Mouse (Mus musculus): Measurements from ENCODE around the gene Ensa. TPM values are rescaled to one million over a fixed set of nuclear protein-coding genes. Genes with fewer than 3 reads are reported as not detected.
"Not testable (repeated sequence)": the region's sequence is repeated elsewhere in the genome, so short reads cannot be mapped to it uniquely, and the experiment has no call there.

Gene Ensa
- 100 to 1,000 TPM; 114 to 467 (median 312) TPM for total RNA-seq (2018; cell fraction: chromatin; rRNA removed)
- total RNA-seq (2018; cell fraction: cytosol; rRNA removed) = 100 to 1,000 TPM in 22 of 26 experiments, 10 to 100 TPM in 4; 85.2 to 121 (median 110) TPM
- 100 to 1,000 TPM; 134 to 367 (median 267) TPM for total RNA-seq (2018; cell fraction: nucleus; rRNA removed)
- 79.1 to 122 TPM (median 121 TPM) in 3 replicates for polyA plus RNA-seq (2018)

DNA sequence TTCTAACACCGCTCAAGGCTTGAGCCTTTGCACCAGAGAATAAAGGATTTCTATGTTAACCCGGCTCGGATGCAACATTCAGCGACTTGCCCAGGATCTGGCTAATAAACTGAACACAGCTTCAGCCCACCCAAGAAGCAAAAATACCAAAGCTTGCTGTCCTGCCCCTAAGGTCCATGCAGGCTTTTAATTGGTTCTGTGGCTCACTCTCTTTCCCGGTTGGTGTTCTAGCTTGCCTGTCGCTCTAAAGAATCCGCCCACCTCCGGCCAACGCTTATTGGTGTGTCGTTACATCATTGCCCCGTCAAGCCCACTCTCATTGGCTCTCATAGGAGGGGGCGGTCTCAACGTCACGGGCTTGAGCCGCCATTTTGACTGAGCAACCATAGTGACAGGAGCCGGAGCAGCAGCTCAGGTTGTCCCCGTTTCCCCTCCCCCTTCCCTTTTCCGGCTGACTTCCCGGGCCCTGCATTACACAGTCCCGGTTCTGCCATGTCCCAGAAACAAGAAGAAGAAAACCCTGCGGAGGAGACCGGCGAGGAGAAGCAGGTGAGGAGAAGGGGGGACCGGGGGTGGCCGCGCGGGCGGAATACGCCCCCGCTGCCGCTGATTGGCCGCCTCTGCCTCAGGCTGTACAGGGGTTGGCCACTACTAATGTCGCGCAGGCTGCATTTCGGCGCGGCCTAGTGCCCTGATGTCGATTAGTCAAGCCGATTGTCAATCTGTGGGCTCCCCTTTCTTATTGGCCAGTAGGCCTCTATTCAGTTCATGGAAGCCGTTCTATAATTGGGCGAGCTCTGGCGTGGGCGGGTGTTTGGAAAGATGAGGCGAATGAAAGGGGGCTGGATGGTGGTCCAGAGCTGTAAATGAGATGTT lies at the start of gene Ensa:
TSS of gene Ensa (plus strand) at position 366 of the 876 bp plus-strand sequence.
- 2% methylated on average over 42 of the region's 44 CpGs for WGBS (ENCODE audit: missing documents)
- H3K36me3 ChIP-seq (ENCODE audit: inconsistent target) = peaks cover 26% of the 10 kb centered on the region

DNA sequence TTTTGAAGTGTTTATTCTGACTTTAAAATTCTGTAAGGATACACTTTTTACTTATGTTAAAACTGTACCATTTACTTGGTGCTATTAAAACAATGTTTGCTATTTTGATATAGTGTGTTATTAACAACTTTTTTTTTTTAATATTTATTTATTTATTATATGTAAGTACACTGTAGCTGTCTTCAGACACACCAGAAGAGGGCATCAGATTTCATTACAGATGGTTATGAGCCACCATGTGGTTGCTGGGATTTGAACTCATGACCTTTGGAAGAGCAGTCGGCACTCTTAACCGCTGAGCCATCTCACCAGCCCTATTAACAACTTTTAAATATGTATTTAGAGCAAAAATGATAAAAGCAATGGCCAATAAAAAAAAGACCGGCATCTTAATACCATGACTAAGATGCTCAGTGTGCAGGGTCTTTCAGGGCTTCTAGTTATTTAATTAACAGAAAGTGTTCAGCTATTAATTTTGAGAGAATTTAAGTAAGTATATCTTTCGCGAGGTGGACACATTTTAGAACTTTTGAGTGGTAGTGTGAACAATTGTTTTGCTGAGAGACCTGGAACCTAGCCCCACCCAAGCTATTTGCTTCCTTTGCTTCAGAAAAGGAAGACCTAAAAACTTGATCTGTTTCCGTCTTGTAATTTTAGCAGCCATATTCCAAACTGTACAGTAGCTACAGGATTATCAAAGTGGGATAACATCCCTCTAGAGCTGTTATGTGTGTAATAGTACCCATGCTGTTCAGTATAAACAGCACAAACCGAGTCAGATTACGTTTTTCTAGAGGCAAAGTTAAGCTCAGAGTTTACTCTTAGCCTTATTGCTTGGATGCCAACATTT lies 36.8 kb upstream of the Ensa start:
- WGBS (ENCODE audit: missing documents) = 34% methylated on average over 6 of the region's 8 CpGs
- Histone ChIP-seq H3K79me2 (ENCODE audit: inconsistent target) (peaks cover 36% of the 10 kb centered on the region), H3K27ac (peak overlapping the region; percentile 24; the same call in 1 of the 2 replicates), H3K4me3 (ENCODE audit: inconsistent target) (peak overlapping the region; percentile 91), H3K36me3 (ENCODE audit: inconsistent target) (peaks cover 12% of the 10 kb centered on the region; the same call in 1 of the 2 replicates)

More for the DNA sequence above, at the start of gene Ensa:
- peak within 1 kb of the TSS; percentile 80 for H3K27ac ChIP-seq
- H3K4me3 ChIP-seq (ENCODE audit: inconsistent target) = peak within 1 kb of the TSS; percentile 75
- peaks cover 47% of the 10 kb centered on the region for H3K79me2 ChIP-seq (ENCODE audit: inconsistent target)

DNA sequence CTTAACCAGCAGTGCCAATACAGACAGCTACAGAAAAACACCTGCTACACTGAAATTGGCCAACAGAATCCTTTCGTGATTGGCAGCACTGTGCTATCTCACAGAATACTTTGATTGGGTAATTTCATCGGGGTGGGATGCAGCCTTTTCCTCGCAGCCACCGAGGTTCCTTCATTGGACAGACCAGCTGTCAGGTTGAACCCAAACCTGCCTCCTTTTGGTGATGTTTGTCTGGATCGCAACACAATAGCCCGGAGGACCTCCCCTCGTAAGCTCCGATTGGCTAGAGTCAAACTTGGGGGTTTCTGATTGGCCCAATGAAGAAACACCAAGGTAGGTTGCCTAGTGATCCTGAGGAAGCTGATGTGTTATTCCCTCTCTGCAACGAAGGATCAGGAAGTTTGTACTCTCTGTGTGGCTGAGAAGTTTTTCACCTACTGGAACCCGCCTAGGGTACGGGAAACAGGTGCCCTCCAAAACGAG lies 36.1 kb upstream of the Ensa start, which contains the start of gene Golph3l:
TSS of gene Golph3l (plus strand) at position 331 of the 483 bp plus-strand sequence.
- WGBS (ENCODE audit: missing documents) = 3% methylated on average over 12 of the region's 12 CpGs
- Histone ChIP-seq H3K79me2 (ENCODE audit: inconsistent target) (peaks cover 36% of the 10 kb centered on the region), H3K27ac (peak within 1 kb of the TSS; percentile 62), H3K36me3 (ENCODE audit: inconsistent target) (peaks cover 15% of the 10 kb centered on the region; the same call in 1 of the 2 replicates), H3K4me3 (ENCODE audit: inconsistent target) (peak within 1 kb of the TSS; percentile 91)

DNA sequence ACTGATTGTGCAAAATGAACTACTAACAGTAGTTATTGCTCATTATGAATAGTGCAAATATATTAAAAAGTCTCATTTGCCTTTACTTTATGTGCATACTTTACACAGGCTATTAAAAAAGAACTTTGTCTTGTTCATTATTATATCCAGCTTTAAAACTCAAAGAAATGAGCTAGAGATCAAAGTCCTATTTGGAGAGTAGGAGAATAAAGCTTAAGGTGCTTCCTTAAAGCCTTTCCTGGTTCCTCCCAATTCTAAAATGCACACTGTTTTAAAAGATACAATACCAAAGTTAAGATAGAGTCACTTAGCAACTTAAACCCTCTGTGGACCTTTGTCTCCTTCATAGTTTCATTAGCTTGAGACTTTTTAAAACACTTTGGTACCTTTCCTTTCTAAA lies 26.1 kb upstream of the Ensa start:
- H3K27ac ChIP-seq = no peak overlapping the region
- H3K79me2 ChIP-seq (ENCODE audit: inconsistent target) = peaks cover 93% of the 10 kb centered on the region; the same call in 1 of the 2 replicates
- no peak overlapping the region for H3K4me3 ChIP-seq (ENCODE audit: inconsistent target)
- peaks cover 22% of the 10 kb centered on the region for H3K36me3 ChIP-seq (ENCODE audit: inconsistent target)

DNA sequence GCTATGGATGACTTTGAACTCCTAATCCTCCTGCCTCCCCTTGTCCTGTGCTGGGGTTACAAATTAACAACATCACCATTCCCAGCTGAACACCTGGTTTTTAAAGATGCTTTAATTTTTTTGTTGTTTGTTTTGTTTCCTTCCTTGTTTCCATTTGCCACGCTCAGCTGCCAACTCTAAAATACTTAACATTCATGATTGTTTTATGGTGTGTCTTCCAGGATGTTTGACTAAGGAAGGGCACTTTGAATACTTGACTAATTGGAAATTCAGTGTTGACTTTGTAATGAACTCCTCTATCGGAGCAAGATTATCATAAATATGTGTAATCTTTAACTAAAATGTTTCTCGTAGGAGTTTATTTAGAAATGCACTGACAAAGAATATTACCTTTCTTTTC lies 23.5 kb upstream of the Ensa start:
- H3K36me3 ChIP-seq (ENCODE audit: inconsistent target) = peaks cover 19% of the 10 kb centered on the region; the same call in 1 of the 2 replicates
- WGBS (ENCODE audit: missing documents) = 100% methylated on average over 3 of the region's 3 CpGs
- no peak overlapping the region for H3K27ac ChIP-seq
- H3K79me2 ChIP-seq (ENCODE audit: inconsistent target) = peaks cover 83% of the 10 kb centered on the region; the same call in 1 of the 2 replicates
- no peak overlapping the region for H3K4me3 ChIP-seq (ENCODE audit: inconsistent target)

DNA sequence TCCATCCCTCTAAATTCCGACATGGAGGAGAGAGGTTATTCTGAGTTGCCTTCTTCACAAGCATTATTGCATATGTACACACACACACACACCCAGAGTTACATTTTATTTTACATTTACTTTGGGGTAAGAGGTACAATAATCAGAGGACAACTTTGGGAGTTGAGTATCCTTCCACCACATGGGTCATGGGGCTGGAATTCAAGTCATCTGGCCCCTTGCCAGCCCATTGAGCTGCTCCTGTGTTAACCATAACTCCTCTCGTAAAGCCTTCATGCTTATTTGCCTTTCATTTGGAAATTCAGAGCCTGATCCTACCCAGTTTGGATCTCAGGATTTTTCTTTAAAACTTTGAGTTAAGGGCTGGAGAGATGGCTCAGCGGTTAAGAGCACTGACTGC lies 18.7 kb upstream of the Ensa start:
- Histone ChIP-seq H3K36me3 (ENCODE audit: inconsistent target) (peaks cover 48% of the 10 kb centered on the region), H3K27ac (no peak overlapping the region), H3K79me2 (ENCODE audit: inconsistent target) (peaks cover 38% of the 10 kb centered on the region; the same call in 1 of the 2 replicates), H3K4me3 (ENCODE audit: inconsistent target) (no peak overlapping the region)
- 97% methylated on average over 3 of the region's 3 CpGs for WGBS (ENCODE audit: missing documents)

DNA sequence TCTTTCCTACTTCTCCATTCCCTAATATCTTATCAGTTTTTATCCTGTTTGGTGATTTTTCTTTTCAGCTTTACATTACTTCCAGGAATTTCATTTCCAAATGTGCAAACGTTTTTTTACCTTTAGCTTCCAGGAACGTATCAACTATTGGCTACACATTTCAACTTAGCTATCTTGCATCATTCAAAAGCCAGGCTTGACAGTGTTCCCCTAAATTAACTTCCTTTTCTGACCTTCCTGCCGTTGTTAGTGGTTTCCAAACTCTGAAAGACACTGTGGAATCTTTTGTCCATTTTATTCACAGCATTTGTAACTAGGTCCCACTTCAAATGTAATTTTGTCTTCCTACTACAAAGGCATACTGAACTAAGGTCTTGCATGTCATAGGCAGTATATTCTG lies 15.6 kb upstream of the Ensa start:
- Histone ChIP-seq H3K79me2 (ENCODE audit: inconsistent target) (peaks cover 8% of the 10 kb centered on the region; the same call in 1 of the 2 replicates), H3K27ac (no peak overlapping the region), H3K36me3 (ENCODE audit: inconsistent target) (peaks cover 51% of the 10 kb centered on the region), H3K4me3 (ENCODE audit: inconsistent target) (no peak overlapping the region)
- WGBS (ENCODE audit: missing documents) = 4% methylated on average over 3 of the region's 3 CpGs

DNA sequence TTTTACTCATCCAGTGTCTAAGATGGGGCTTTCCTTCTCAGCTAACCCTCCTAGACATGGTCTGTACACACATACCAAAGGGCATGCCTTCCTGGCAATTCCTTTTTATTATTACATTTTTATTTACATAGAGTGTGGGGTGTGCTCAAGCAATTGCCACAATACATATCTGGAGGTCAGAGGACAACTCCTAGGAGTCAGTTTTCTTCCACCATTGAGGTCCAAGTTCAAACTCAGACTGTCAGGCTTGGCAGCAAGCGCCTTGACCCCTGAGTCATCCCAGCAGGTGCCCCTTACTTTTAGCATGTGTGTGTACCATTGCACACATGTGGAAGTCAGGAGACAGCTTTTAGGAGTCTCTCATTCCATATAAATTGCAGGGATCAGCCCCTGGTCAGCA lies 10.8 kb upstream of the Ensa start:
- no peak overlapping the region for H3K27ac ChIP-seq
- H3K4me3 ChIP-seq (ENCODE audit: inconsistent target) = no peak overlapping the region
- H3K36me3 ChIP-seq (ENCODE audit: inconsistent target) = peaks cover 54% of the 10 kb centered on the region; the same call in 1 of the 2 replicates
- 100% methylated on average over 1 of the region's 1 CpGs for WGBS (ENCODE audit: missing documents)
- no peaks in the 10 kb centered on the region for H3K79me2 ChIP-seq (ENCODE audit: inconsistent target)

DNA sequence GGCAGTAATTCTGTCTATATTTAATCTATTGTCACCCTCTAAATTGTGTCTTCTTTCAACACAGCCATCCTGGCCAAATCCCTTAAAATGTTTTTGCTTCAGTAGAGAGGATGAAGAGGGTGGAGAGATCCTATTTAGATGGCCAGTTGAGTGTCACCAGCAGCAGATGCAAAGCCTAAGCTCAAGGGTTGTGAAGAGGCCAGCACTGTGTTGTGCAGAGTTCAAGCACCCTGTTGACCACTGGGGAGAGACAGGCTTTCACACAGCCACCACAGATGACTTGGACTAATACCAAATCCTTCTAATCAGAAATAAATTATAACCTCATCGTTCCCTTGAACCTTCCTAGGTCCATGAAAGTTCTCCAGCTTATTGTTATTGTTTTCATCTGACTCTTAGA lies 6.3 kb upstream of the Ensa start:
- WGBS (ENCODE audit: missing documents) = 86% methylated on average over 1 of the region's 1 CpGs
- peaks cover 50% of the 10 kb centered on the region for H3K36me3 ChIP-seq (ENCODE audit: inconsistent target)

DNA sequence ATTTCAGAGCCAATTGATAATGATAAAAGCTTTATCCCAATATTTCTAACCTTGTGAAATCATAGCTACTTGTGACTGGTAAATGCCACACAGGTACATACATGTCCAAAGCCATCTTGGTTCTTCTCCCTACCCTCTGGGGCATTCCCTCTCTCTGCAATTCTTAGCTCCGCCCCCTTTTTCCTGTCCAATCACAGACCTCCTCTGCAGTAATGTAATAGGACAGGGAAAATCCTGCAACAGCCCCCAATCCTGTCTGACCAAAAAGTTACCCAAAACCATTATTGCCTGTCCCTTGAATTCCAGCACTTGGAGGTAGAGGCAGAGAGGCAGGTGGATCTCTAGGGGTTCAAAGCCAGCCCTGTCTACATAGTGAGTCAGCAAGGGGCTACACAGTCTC lies 3.6 kb upstream of the Ensa start:
- Histone ChIP-seq H3K36me3 (ENCODE audit: inconsistent target) (peaks cover 33% of the 10 kb centered on the region), H3K4me3 (ENCODE audit: inconsistent target) (no peak overlapping the region), H3K79me2 (ENCODE audit: inconsistent target) (peaks cover 11% of the 10 kb centered on the region), H3K27ac (no peak overlapping the region)
- 88% methylated on average over 1 of the region's 1 CpGs for WGBS (ENCODE audit: missing documents)

More for the DNA sequence above, 6.3 kb upstream of the Ensa start:
- Histone ChIP-seq H3K4me3 (ENCODE audit: inconsistent target) (no peak overlapping the region), H3K27ac (no peak overlapping the region), H3K79me2 (ENCODE audit: inconsistent target) (no peaks in the 10 kb centered on the region)

DNA sequence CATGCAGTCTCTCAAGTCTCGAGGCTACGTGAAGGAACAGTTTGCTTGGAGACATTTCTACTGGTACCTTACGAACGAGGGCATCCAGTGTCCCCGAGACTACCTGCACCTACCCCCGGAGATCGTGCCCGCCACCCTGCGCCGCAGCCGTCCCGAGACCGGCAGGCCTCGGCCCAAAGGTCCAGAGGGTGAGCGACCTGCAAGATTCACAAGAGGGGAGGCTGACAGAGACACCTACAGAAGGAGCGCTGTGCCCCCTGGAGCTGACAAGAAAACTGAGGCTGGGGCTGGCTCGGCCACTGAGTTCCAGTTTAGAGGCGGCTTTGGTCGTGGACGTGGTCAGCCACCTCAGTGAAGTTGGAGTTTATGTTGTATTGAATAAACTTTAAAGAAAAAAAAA lies 2.4 kb upstream of the Ensa start:
- 95% methylated on average over 8 of the region's 20 CpGs for WGBS (ENCODE audit: missing documents)
- not testable (repeated sequence) for H3K27ac ChIP-seq; H3K4me3 ChIP-seq (ENCODE audit: inconsistent target)
- Histone ChIP-seq H3K79me2 (ENCODE audit: inconsistent target) (peaks cover 23% of the 10 kb centered on the region), H3K36me3 (ENCODE audit: inconsistent target) (peaks cover 21% of the 10 kb centered on the region)

DNA sequence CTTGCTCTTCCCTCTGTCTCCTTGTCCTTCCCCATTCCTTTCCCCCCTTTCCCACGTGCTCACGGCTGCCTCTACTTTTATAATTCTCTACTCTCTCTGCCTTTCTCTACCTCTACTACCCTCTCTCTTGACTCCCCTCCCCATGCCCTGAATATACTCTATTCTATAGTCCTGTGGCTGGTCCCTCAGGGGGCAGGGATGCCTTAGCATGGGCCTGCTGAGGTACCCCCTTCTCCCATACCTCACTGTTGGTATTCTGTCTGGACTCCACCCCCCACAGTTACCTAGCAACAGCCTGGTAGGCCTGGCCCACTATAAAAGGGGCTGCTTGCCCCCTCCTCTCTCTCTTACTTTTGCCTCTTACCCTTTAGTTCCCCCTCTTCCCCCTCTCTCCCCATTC lies 1.2 kb upstream of the Ensa start:
- WGBS (ENCODE audit: missing documents) = 80% methylated on average over 2 of the region's 2 CpGs
- Histone ChIP-seq H3K4me3 (ENCODE audit: inconsistent target) (no peak overlapping the region), H3K36me3 (ENCODE audit: inconsistent target) (peaks cover 21% of the 10 kb centered on the region), H3K27ac (no peak overlapping the region), H3K79me2 (ENCODE audit: inconsistent target) (peaks cover 34% of the 10 kb centered on the region)

DNA sequence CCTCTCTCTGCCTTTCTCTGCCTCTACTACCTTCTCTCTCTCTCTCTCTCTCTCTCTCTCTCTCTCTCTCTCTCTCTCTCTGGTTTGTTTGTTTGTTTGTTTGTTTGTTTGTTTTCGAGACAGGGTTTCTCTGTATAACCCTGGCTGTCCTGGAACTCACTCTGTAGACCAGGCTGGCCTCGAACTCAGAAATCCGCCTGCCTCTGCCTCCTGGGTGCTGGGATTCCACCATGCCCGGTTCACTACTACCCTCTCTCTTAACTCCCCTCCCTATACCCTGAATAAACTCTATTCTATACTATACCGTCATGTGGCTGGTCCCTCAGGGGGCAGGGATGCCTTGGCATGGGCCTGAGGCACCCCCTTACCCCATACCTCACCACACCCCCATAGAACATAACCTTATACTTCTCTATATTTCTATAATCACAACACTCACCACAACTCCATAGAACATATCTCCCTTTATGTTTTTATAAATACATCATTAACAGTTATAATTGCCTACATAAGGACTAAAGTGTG lies 740 bp upstream of the Ensa start:
- Histone ChIP-seq H3K36me3 (ENCODE audit: inconsistent target) (peaks cover 23% of the 10 kb centered on the region), H3K4me3 (ENCODE audit: inconsistent target) (peak overlapping the region; percentile 75), H3K79me2 (ENCODE audit: inconsistent target) (peaks cover 39% of the 10 kb centered on the region), H3K27ac (peak overlapping the region; percentile 80)
- WGBS (ENCODE audit: missing documents) = 69% methylated on average over 2 of the region's 5 CpGs

DNA sequence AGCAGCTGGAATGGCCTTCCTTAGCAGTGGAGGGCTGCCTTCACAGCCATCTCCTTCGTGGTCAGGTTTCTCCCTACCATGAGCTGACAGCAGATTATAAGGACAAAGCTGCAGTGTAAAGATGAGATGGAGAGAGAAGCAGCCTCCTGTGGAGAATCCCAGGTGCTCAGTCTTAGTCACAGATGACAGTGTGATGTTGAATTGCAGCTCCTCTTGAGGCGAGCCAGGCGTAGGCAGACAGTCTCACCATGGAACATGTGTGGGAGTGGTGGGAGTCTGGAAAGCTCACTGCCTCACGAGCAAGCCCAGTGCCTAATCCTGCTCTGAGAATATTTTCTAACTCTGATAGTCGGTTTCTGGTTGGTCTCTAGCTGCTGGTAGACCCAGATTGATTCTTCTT lies 3.0 kb downstream of the Ensa start:
- Histone ChIP-seq H3K27ac (no peak overlapping the region), H3K36me3 (ENCODE audit: inconsistent target) (peaks cover 26% of the 10 kb centered on the region), H3K4me3 (ENCODE audit: inconsistent target) (no peak overlapping the region), H3K79me2 (ENCODE audit: inconsistent target) (peaks cover 66% of the 10 kb centered on the region)
- WGBS (ENCODE audit: missing documents) = 96% methylated on average over 5 of the region's 5 CpGs
